Mouse (Mus musculus) testis, adult 2 months (tissue): ENCODE results near the gene Arhgap4. TPM values are rescaled to one million over a fixed set of nuclear protein-coding genes. Genes with fewer than 3 reads are reported as not detected.

Experiments used
- H3K27ac ChIP-seq: fragments of 200-500 bp; 2 replicates; pipeline ENCODE4 v1.5.1; 2012; ENCODE audit warnings: low read depth, low read length; ENCODE audit not compliant: control insufficient read depth, insufficient read depth
- H3K27me3 ChIP-seq: fragments of 200-500 bp; 2 replicates; pipeline ENCODE4 v1.6.1; 2012; ENCODE audit warnings: mild to moderate bottlenecking, low read length, moderate library complexity; ENCODE audit not compliant: control insufficient read depth, insufficient read depth
- H3K36me3 ChIP-seq: fragments of 200-500 bp; 2 replicates; pipeline ENCODE4 v1.6.1; 2012; ENCODE audit warnings: mild to moderate bottlenecking, low read length; ENCODE audit not compliant: control insufficient read depth, insufficient read depth
- H3K4me1 ChIP-seq: fragments of 200-500 bp; 2 replicates; pipeline ENCODE4 v1.6.1; 2012; ENCODE audit warnings: low read length; ENCODE audit not compliant: control insufficient read depth, insufficient read depth
- H3K4me3 ChIP-seq: fragments of 200-500 bp; 2 replicates; pipeline ENCODE4 v1.5.1; 2012; ENCODE audit warnings: low read depth, mild to moderate bottlenecking, low read length, moderate library complexity, mixed read lengths; ENCODE audit not compliant: control insufficient read depth
- CTCF ChIP-seq: fragments of 200-500 bp; IDR thresholded peaks from 2 replicates; pipeline ENCODE4 v1.5.1; 2012; ENCODE audit warnings: low read depth, mild to moderate bottlenecking, inconsistent platforms, low read length, moderate library complexity; ENCODE audit not compliant: control insufficient read depth, insufficient read depth, insufficient replicate concordance
- POLR2A ChIP-seq: fragments of 200-500 bp; IDR thresholded peaks from 2 replicates; pipeline ENCODE4 v1.6.1; 2012; ENCODE audit warnings: low read depth, mild to moderate bottlenecking, inconsistent platforms, low read length, moderate library complexity; ENCODE audit not compliant: control insufficient read depth
- polyA plus RNA-seq: library from polyadenylated mRNA; depleted of rRNA; stranded (reverse); fragments of >200 nt; gene quantifications from 2 replicates; pipeline ENCODE4 v1.2.3, GENCODE M21; 2012

Gene Arhgap4
- polyA plus RNA-seq, 1 experiment: 0.44 TPM

DNA sequence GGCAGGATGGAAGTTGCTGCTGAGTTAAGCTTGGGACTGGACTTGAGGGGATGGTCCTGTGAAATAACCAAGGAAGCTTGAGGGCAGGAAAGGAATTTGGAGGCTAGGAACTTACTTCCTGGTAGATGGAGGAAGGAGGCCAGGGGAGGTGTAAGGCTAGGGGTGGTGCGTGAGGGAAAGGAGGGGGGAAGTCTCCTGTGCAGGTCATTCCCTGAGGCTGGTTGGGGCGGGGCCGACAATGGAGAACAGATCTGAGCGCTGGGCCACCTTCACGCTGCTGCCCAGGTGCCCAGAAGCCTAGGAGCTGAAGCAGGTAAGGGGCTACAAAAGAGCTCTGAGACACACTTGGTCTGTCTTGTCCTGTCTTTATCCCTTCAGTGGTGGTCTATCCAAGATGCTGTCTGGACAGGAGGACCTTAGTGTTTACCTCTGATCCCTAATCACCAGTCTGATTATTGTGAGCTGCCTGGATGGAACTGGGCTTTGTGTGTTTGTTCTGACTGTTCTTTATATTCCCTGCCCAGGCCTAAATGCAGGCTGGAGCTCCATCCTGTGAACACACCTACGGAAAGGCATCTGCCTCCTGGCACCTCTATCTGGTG is 30.0 kb downstream of the Arhgap4 start, which contains the start of gene Avpr2:
Avpr2 (plus strand) TSS at position 552 of the 602 bp plus-strand sequence.
- Histone ChIP-seq H3K27ac (no peak within 1 kb of the TSS), H3K27me3 (no peaks in the 10 kb centered on the region), H3K36me3 (no peaks in the 10 kb centered on the region), H3K4me1 (no peaks in the 10 kb centered on the region), H3K4me3 (no peak within 1 kb of the TSS)
- TF ChIP-seq CTCF (no peak), POLR2A (no peak)

DNA sequence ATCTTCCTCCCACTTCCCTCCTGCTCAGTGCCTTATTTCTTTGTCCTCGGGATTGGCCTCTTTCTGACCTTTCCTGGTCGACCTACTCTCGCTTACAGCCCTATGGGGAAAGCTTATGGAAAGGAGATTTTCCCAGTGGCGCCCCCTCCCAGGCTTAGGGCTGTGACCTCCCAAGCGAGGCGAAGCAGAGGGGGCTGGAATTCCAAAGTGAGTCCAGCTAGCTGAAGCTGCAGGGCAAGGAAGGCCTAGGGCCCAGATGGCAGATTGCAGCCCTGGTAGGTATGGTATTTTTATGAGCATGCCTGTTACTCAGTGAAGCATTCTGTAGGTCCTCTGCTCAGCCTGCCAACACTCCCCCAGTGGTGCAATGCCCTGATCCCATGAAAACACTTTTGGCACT is 40.2 kb downstream of the Arhgap4 start:
- Histone ChIP-seq H3K4me3 (no peak overlapping the region), H3K27me3 (no peaks in the 10 kb centered on the region), H3K36me3 (no peaks in the 10 kb centered on the region), H3K27ac (no peak overlapping the region), H3K4me1 (peaks cover 8% of the 10 kb centered on the region)
- no peak for TF ChIP-seq POLR2A
- no peak for TF ChIP-seq CTCF

GRCm38 (mm10) chrX:73881036-73881427 is 40.6 kb downstream of the Arhgap4 start:
- H3K4me1 ChIP-seq: peaks cover 8% of the 10 kb centered on the region
- H3K4me3 ChIP-seq: no peak overlapping the region
- no peak overlapping the region for H3K27ac ChIP-seq
- no peaks in the 10 kb centered on the region for H3K27me3 ChIP-seq
- no peaks in the 10 kb centered on the region for H3K36me3 ChIP-seq
- TF ChIP-seq POLR2A (no peak), CTCF (no peak)

DNA sequence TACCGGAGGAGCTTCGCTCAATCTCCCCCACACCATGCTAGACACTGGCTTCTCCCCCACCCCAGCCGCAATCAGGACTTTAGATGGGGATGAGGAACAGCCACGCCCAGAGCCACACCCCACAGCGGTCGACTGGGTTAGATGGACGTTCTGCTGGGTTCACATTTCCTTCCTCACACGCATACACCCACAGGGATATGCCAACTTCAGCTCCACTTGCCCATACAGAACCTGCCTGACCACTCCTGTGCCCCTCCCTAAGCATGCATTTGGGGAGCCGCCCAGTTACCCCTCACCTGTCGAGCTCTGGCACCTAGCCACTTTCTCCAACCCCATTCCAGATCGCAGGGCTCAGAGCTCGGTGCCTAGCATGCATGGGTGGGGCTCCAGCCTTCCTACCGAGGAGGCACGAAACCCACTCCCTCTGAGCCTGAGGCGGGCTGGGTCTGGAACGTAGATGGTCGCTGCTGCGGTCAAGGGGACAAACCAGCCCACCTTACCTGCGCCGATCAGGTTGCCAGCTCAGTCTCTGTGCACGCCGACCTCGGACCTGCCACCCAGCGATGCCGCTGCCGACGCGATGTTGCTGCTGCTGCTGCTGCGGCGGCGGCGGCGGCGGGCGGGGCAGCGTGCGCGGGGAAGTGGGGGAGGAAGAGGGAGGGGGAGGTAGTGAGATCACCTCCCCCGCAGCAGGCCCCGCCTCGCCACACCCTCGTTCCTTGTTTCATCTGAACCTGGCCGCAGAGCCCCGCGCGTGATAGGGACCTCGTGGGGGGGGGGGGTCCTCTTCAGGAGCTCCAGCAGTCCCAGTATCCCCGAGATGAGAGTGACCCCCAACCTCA is 41.3 kb downstream of the Arhgap4 start:
- H3K4me1 ChIP-seq: peaks cover 8% of the 10 kb centered on the region
- no peak for TF ChIP-seq POLR2A
- no peak for TF ChIP-seq CTCF
- no peak overlapping the region for H3K27ac ChIP-seq
- H3K36me3 ChIP-seq: no peaks in the 10 kb centered on the region
- H3K4me3 ChIP-seq: peak overlapping the region; percentile 26
- no peaks in the 10 kb centered on the region for H3K27me3 ChIP-seq

GRCm38 (mm10) chrX:73877014-73877413 is 44.7 kb downstream of the Arhgap4 start:
- H3K4me3 ChIP-seq: no peak overlapping the region
- H3K36me3 ChIP-seq: no peaks in the 10 kb centered on the region
- peaks cover 8% of the 10 kb centered on the region for H3K4me1 ChIP-seq
- H3K27ac ChIP-seq: no peak overlapping the region
- H3K27me3 ChIP-seq: no peaks in the 10 kb centered on the region
- TF ChIP-seq CTCF: no peak
- no peak for TF ChIP-seq POLR2A

DNA sequence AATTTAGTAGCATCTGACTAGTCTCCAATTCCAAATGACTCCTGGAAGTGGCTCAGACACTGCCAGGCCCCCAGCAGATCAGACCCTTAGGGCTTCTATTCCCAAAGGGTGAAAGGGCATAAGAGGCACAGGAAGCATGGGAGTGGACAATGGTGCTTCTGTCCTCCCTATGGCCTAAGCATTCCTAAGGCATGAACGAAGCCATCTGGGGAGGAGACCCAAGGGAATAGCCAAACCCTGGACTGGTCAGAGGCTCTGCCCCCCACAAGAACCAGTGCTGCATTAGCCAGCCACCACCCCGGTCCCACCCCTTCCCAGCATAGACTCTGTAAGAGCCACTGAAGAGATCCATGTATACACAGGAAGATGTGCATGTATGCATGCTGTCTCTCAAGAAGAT is 45.8 kb downstream of the Arhgap4 start:
- Histone ChIP-seq H3K27me3 (no peaks in the 10 kb centered on the region), H3K36me3 (no peaks in the 10 kb centered on the region), H3K4me1 (peaks cover 5% of the 10 kb centered on the region), H3K4me3 (no peak overlapping the region), H3K27ac (no peak overlapping the region)
- TF ChIP-seq CTCF (no peak), POLR2A (no peak)

- no peak overlapping the region for H3K4me3 ChIP-seq
- H3K36me3 ChIP-seq: no peaks in the 10 kb centered on the region
- no peak for TF ChIP-seq CTCF
- no peak for TF ChIP-seq POLR2A
- no peak overlapping the region for H3K27ac ChIP-seq
- H3K27me3 ChIP-seq: no peaks in the 10 kb centered on the region
- H3K4me1 ChIP-seq: no peaks in the 10 kb centered on the region
These were observed 49.7 kb downstream of the Arhgap4 start for GRCm38 (mm10) chrX:73871956-73872355.

DNA sequence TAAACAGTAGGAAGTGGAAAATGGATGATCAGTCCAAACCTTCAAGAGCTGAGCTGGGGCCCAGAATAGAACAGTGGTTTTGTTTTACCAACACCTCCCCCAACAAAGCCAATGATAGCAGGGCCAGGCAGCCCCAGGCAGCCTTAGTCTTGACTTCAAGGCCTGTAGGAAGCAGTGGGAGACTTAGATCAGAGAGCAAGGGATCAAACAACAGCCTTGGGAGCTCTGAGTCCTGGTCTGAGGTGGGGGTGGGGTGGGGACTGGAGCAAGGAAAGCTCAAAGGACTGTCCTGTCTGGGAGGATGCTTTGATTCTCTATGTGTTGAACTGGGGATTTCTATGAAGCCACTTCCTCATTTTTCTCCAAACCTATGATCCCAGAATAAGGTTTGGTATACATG is 50.2 kb downstream of the Arhgap4 start:
- Histone ChIP-seq H3K4me1 (no peaks in the 10 kb centered on the region), H3K36me3 (no peaks in the 10 kb centered on the region), H3K27ac (no peak overlapping the region), H3K4me3 (no peak overlapping the region), H3K27me3 (no peaks in the 10 kb centered on the region)
- TF ChIP-seq CTCF: no peak
- TF ChIP-seq POLR2A: no peak
